Mouse (Mus musculus): ENCODE measurements around the gene Gm20683.
"Not testable (repeated sequence)": the region's sequence is repeated elsewhere in the genome, so short reads cannot be mapped to it uniquely, and the experiment has no call there.

The Gm20683 gene

GRCm38 (mm10) chr17:25827546-25828222, 13.9 kb downstream of the Gm20683 start:
- DNase-seq (ENCODE audit: low spot score): no peak

GRCm38 (mm10) chr17:25827011-25827410, 14.6 kb downstream of the Gm20683 start:
- DNase-seq (ENCODE audit: low spot score): no peak

- DNase-seq (ENCODE audit: low spot score): no peak
Observed at GRCm38 (mm10) chr17:25825984-25826570, 15.5 kb downstream of the Gm20683 start.

DNA sequence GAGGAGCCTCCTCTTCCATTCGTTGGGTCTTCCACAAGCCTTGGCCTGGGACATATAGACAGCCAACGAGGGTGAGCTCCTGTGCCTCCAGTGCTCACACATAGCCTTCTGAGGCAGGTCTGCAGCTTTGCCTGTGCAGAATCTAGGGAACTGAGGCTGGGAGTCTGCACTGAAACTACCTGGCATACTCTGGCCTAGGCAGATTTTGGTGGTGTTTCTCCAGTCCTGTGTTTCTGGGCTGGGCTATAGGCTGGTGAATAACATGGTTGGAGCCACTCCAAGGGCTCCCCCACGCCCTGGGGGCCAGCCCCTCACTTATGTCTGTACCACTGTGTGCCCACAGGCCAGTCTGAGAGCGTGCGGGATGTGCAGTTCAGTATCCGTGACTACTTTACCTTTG, 16.3 kb downstream of the Gm20683 start:
- no peak for DNase-seq (ENCODE audit: low spot score)

DNA sequence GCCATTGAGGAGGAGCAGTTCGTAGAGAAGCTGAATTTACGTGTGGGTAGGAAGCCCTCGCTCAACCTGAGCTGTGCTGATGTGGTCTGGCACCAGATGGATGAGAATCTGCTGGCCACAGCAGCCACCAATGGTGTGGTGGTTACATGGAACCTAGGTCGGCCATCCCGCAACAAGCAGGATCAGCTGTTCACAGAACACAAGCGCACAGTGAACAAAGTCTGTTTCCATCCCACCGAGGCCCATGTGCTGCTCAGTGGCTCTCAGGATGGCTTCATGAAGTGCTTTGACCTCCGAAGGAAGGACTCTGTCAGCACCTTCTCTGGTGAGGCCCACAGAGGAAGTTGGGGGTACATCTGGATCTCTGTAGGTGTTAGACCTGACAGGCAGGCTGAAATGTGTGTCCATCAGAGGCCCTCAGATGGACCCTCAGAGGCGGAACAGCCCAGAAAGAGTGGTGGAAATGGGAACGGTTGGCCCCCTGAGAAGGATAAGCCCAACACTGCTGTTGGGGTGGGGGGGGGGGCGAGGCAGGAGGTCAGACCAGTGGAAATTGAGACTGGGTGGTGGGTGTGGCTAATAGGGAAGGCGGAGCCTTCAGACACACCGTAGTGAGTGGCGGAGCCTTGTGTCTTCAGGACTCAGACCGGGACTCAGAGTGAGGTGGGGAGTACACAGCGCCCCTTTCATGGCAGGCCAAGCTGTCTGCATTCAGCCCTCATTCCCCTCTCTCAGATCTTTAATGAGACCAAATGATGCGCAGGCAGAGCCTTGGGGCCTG, 17.0 kb downstream of the Gm20683 start:
- DNase-seq (ENCODE audit: low spot score): no peak

GRCm38 (mm10) chr17:25823452-25823851, 18.1 kb downstream of the Gm20683 start, which contains the start of gene Wdr24:
Wdr24 (plus strand) TSS chr17:25823627.
- DNase-seq (ENCODE audit: low spot score): peak; percentile 85

DNA sequence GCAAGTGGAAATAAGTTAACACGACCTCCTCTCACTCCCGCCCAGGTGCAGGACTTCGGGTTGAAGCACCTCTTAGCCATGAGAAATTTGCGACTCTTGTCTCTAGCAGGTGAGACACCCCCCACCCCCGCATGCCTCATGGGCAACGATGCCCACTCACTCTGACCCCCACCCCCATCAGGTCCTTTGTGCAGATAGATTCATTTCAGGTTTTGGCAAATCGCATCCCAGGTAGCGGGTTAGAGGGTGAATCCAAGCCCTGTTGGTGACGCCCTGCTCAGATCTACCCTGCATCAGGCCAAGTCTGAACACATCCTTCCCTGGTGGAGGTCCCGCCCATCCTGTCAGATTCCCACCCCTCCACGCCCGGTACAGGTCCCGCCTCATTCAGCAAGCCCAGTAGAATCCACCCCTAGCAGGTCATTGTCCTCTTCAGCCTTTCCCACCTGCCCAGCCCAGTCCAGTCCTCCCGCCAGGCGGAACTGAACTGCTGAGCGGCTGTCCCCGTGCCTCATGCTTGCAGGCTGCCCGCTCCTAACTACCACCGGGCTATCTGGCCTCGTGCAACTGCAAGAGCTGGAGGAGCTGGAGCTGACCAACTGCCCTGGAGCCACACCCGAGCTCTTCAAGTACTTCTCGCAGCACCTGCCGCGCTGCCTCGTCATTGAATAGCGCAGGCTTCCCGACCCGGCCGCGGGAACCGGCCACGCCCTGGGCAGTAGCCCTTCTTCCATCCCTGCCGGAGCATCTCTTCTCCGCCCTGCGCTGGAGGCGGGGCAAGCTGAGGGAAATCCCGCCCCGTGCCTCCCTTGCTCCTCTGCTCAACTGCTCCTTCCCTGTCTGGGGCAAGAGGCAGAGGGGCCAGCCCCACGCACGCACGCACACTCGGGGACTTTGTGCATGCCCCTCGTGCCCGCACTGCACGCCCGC, 22.4 kb downstream of the Gm20683 start:
- no peak for DNase-seq (ENCODE audit: low spot score)

DNA sequence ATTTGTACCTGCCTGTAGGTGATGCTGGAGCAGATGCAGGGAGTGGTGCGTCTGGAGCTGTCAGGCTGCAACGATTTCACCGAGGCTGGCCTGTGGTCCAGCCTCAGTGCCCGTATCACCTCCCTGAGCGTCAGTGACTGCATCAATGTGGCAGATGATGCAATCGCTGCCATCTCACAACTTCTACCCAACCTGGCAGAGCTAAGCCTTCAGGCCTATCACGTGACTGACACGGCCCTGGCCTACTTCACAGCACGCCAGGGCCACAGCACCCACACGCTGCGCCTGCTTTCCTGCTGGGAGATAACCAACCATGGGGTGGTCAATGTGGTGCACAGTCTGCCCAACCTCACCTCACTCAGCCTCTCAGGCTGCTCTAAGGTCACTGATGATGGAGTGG, 23.9 kb downstream of the Gm20683 start:
- no peak for DNase-seq (ENCODE audit: low spot score)

DNA sequence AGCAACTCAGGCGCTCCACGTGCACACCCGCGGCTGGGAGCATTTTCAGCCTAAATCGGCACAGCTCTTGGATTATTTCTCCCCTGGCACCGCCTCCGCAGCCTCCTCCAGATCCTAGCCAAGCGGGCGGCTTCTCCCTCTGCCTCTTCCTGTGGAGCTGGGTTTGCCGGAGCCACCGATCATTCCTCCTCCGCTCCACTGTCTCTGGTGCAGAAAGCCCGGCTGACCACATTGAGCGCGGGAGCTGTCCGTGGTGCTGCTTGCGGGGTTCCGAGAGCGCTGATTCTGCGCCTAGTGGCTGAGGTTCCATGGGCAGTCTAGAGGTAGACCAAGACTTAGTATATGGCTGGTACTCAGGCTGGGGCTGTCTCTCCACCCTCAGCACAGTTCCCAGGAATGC, 28.1 kb downstream of the Gm20683 start:
- peak; percentile 64 for DNase-seq (ENCODE audit: low spot score)

GRCm38 (mm10) chr17:25810890-25811289, 30.7 kb downstream of the Gm20683 start:
- DNase-seq (ENCODE audit: low spot score): no peak

- no peak for DNase-seq (ENCODE audit: low spot score)
Observed at GRCm38 (mm10) chr17:25809606-25810340, 31.8 kb downstream of the Gm20683 start.

DNA sequence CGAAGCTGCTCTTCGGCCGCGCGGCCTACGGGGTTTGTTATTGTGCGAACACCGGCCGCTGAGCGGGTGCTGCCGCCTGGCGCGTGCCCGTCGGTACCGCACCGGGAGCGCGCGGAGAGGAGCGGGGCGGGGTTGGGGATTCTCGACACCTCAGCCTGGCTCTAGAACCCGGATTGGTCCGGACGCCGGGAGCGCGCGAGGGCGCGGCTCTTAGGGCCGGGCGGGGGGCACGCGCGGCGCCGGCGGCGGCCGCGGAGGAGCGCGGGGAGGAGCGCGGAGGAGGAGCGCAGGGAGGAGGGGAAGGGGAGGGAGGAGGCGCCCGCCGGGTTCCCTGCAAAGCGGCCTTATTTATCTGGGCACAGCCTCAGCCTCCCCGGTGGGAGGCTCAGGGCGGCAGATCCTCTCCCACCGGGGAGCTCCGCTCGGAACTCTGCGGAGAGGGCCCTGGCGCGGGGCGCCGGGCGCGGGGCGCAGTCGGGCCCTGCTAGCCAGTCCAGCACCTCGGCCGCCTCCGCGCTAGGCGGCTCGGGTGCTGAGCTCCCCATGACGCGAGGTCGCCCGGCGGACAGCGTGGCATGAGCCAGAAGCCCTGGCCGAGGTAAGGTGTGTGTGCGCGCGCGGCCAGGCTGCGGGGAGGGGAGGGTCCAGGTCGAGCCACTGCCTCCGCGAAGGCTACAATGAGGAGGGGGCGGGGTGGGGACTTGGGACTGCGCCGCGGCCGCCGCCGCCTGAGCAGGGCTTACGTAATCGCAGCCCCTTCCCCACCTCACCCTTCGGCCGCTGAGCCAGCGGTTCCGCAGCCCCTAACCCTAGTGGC, 32.6 kb downstream of the Gm20683 start, which contains the start of gene Fbxl16:
Fbxl16 (plus strand) TSS at position 297 of the 817 bp plus-strand sequence.
- DNase-seq (ENCODE audit: low spot score): no peak

DNA sequence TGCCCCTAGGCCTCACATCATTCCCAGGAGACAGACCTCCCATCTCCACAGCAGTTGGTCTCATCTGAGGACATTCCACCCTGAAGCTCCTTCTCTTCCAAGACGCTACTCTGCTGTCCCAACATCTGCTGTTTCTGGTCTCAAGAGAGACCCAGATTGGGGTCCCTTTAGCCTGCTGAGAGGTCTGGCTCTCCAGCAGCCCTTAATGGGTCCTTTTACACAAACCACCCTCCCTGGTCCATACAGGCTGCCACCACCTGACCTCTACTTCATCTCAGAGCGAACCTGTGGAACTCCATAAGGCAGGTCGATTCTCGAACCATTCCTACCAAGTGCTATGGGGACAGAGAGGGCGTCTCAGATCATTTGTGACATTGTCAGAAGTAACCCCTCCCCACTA, 33.5 kb downstream of the Gm20683 start:
- DNase-seq (ENCODE audit: low spot score): no peak

GRCm38 (mm10) chr17:25807452-25807851, 34.1 kb downstream of the Gm20683 start:
- not testable (repeated sequence) for DNase-seq (ENCODE audit: low spot score)

DNA sequence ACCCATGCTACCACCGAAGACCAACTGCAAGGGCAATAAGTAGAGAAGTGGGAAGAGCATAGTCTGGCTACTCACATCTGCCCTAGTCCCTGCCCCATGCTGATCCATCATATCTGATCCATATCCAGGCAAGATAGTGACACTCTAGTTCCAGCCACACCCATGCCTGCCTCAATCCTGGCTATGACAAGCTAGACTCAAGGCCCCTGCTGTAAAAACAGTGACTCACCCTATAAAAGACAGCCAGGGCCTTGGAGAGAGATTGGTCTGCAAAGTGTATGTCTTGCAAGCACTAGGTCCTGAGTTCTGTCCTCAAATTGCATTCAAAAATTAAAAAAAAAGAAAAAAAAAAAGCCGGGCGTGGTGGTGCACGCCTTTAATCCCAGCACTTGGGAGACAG, 35.1 kb downstream of the Gm20683 start:
- no peak for DNase-seq (ENCODE audit: low spot score)

GRCm38 (mm10) chr17:25802825-25803517, 38.6 kb downstream of the Gm20683 start:
- no peak for DNase-seq (ENCODE audit: low spot score)

GRCm38 (mm10) chr17:25801029-25801428, 40.5 kb downstream of the Gm20683 start:
- peak; percentile 67 for DNase-seq (ENCODE audit: low spot score)

DNA sequence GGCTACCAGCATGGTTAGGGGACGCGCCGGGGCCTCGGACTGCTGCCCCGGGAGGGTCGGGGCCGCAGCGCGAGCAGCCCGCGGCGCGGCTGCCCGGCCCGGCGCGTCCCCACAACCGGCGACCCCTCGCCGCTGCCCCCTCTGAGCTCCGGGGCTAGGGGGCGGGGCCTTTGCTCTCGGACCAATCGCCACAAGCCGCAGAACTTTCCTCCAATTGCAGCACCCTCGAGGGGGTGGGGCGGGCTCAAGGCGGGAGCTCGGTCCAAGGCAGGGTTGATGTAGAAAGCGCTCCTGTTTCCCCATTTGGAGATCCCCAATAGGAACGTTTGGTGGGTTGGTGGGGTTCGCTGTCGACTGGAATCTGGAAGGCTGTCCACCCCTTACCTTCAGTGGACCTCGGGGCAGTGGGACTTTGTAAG, 44.6 kb downstream of the Gm20683 start, which contains the start of gene Metrn:
Metrn (minus strand) TSS at position 186 of the 419 bp plus-strand sequence.
- DNase-seq (ENCODE audit: low spot score): peak; percentile 80

DNA sequence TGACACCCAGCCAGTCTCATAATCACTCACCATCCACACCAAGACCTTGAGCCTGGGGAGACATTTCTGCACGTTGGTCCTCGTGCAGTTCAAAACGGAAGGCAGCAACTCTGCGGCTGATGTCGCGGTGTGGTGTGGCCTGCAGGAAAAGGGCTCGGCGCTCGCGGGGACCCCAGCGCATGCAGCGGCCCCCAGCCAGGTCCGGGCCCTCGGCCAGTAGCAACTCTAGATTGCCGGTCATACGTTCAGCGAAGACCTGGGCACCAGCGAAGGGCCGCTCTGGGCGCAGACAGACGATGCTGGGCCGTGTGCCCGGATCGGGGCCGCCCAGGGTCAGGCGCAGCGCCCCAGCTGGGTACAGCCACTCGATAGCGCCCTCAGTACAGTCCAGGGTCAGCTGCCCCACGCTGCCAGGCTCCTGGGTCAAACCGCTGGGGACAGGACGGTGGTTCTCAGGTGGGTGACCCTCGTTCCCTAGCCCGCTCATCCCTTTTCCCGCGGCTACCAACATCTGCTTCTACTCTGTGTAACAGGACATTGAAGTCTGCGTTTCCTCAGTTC, 45.3 kb downstream of the Gm20683 start:
- no peak for DNase-seq (ENCODE audit: low spot score)

All from c-Kit-positive CD71-positive TER-119-positive erythroid progenitor cells, embryonic 14.5 days (primary cell).